Mouse (Mus musculus): ENCODE measurements around the gene Zmym6. TPM values are rescaled to one million over a fixed set of nuclear protein-coding genes. Genes with fewer than 3 reads are reported as not detected.

The Zmym6 gene
- polyA plus RNA-seq, 1 experiment from 2014 or later: 26.8 TPM

DNA sequence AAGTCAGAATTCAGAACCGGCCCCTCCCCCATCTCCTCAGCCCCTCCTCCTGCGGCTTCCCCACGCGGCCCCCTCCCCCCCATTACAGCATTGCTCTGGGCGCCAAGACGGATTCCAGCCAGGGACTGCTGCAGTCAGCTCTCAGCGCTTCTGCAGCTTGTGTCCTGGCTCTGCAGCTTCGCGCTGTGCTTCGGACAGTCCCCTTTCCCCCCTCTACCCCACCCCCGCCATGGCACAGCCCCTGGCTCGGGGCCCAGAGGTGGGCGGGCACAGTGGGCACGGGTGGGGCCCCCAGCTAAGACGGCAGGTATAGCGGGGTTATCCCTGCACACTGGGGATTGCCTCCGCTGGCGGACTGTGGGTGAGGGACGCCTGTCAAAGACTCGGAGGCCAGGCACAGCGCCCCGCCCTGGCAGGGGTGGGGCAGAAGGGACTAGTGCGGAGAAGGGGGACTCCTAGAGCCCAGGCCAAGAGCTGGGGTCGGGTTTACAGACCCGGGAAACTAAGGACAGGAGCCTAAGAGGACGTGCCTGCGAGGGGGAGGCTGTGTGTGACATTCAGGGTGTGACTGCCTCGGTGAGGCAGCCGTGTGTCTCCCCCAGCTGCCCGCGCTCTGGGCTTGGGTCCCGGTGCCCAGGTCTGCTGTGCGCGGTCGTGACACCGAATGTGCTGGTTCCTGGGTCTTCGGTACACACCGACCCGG, 91.2 kb downstream of the Zmym6 start:
- Histone ChIP-seq H3K27me3 (ENCODE audit: control insufficient read depth, insufficient read depth, low read length) (peaks cover 32% of the 10 kb centered on the region), H3K36me3 (ENCODE audit: control insufficient read depth, insufficient read depth, low read length) (no peaks in the 10 kb centered on the region), H3K4me2 (replicated peaks; ENCODE audit: low read depth, low read length) (peak overlapping the region; percentile 100), H3K9me3 (ENCODE audit: control insufficient read depth, low read depth, low read length) (no peaks in the 10 kb centered on the region), H3K27ac (ENCODE audit: low read length) (no peak overlapping the region), H3K9ac (replicated peaks; ENCODE audit: low read depth, low read length) (peak overlapping the region; percentile 33; the same call in 1 of the 2 replicates), H3K4me1 (ENCODE audit: control insufficient read depth, insufficient read depth, low read length) (peaks cover 6% of the 10 kb centered on the region; the same call in 1 of the 2 replicates), H3K4me3 (ENCODE audit: low read depth, low read length) (peak overlapping the region; percentile 63)
- WGBS: under 1% methylated on average over 38 of the region's 39 CpGs
- peak; percentile 53 for ATAC-seq (ENCODE audit: insufficient number of reproducible peaks, insufficient read depth, low FRiP score, low read depth)

DNA sequence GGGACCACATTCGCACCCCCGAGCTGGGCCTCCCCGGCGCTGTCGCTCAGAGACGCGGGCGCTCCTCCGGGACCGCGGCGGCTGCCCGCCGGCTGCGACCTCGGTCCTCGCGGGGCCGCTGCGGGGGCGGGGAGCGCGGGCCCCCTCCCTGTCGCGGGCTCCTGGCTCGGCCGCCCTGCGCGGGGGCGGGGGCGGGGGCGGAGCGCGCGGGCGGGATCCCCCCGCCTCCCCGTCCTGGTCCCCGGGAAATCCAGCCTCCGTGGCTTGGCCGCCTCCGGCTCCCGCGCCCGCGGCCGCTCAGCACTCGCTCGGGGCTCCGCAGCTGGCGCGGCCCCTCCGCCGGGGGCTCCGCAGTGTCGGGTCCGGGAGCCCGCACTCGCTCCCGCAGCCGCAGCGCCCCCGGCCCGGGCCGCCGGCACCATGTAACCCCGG, 91.7 kb downstream of the Zmym6 start, which contains the start of gene Dlgap3:
TSS of gene Dlgap3 (plus strand) at position 291 of the 432 bp plus-strand sequence.
- WGBS: under 1% methylated on average over 51 of the region's 67 CpGs
- peaks cover 6% of the 10 kb centered on the region; the same call in 1 of the 2 replicates for H3K4me1 ChIP-seq (ENCODE audit: control insufficient read depth, insufficient read depth, low read length)
- no peaks in the 10 kb centered on the region for H3K9me3 ChIP-seq (ENCODE audit: control insufficient read depth, low read depth, low read length)
- H3K36me3 ChIP-seq (ENCODE audit: control insufficient read depth, insufficient read depth, low read length): no peaks in the 10 kb centered on the region
- H3K4me2 ChIP-seq (replicated peaks; ENCODE audit: low read depth, low read length): peak within 1 kb of the TSS; percentile 100
- peak within 1 kb of the TSS; percentile 63 for H3K4me3 ChIP-seq (ENCODE audit: low read depth, low read length)
- peak within 1 kb of the TSS; percentile 33 for H3K9ac ChIP-seq (replicated peaks; ENCODE audit: low read depth, low read length)
- H3K27me3 ChIP-seq (ENCODE audit: control insufficient read depth, insufficient read depth, low read length): peaks cover 32% of the 10 kb centered on the region
- H3K27ac ChIP-seq (ENCODE audit: low read length): no peak within 1 kb of the TSS
- peak; percentile 35 for ATAC-seq (ENCODE audit: insufficient number of reproducible peaks, insufficient read depth, low FRiP score, low read depth)

DNA sequence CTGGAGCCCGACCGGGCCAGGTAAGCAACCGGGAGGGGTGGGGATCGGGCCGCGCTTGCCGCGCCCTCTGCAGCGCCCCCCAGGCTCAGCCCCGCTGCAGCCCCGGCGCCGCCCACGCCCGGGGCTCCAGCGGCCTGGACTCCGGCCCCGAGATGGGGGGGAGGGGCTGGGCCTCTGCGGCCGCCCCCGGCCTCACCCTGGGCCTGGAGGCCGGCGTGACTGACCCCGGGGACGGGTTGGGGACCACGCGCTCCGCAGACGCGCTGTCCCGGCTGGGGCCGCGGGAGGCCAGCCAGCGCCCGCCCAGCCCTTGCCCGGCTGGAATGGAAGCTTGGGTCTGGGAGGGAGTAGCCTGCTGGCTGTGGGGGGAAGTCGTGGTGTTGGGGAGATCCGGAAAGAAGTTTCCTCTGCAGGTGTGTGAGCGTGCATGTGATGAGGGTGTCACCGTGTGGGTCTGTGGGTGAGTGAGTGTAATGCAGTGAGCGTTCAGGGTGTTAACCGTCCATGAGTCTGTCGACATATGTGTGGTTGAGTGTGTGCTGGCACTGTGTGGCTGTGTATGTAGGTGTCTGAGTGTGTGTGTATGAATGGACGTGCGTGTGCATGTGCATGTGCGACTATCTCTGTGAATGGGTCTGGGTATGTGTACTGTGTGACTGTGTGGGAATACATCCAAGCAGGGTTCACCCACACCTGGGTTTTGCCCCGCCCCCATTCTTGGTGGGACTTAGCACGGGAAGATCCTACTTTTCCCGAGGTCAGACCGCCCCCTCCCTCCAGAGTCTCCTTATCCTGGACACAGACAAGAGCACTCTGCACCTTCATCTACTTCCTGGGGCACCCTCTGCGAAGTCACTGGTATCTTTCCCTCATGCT, 92.4 kb downstream of the Zmym6 start:
- H3K9me3 ChIP-seq (ENCODE audit: control insufficient read depth, low read depth, low read length): no peaks in the 10 kb centered on the region
- peak overlapping the region; percentile 100 for H3K4me2 ChIP-seq (replicated peaks; ENCODE audit: low read depth, low read length)
- no peak overlapping the region for H3K27ac ChIP-seq (ENCODE audit: low read length)
- ATAC-seq (ENCODE audit: insufficient number of reproducible peaks, insufficient read depth, low FRiP score, low read depth): peak; percentile 46
- H3K4me3 ChIP-seq (ENCODE audit: low read depth, low read length): peak overlapping the region; percentile 63
- H3K4me1 ChIP-seq (ENCODE audit: control insufficient read depth, insufficient read depth, low read length): peaks cover 6% of the 10 kb centered on the region; the same call in 1 of the 2 replicates
- 3% methylated on average over 45 of the region's 51 CpGs for WGBS
- peak overlapping the region; percentile 33 for H3K9ac ChIP-seq (replicated peaks; ENCODE audit: low read depth, low read length)
- no peaks in the 10 kb centered on the region for H3K36me3 ChIP-seq (ENCODE audit: control insufficient read depth, insufficient read depth, low read length)
- peaks cover 32% of the 10 kb centered on the region for H3K27me3 ChIP-seq (ENCODE audit: control insufficient read depth, insufficient read depth, low read length)

DNA sequence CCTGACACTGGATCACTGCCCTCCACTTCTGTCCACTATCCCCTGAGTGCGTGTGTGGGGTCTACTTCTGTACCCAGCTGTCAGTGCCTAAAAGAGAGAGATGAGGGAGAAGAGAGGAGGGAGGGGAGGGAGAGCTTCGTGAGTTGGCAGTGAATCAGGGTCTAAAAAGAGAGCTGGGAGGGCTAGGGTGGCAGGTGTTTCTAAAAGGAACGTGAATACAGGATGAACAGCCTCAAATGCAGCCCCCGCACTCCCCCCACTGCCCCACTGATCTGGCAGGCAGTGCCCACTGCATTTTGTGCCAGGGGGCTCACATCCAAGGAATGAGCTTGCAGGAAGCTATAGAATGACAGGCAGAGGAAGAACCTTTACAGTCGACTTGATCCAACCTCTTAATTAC, 93.7 kb downstream of the Zmym6 start:
- peaks cover 32% of the 10 kb centered on the region for H3K27me3 ChIP-seq (ENCODE audit: control insufficient read depth, insufficient read depth, low read length)

DNA sequence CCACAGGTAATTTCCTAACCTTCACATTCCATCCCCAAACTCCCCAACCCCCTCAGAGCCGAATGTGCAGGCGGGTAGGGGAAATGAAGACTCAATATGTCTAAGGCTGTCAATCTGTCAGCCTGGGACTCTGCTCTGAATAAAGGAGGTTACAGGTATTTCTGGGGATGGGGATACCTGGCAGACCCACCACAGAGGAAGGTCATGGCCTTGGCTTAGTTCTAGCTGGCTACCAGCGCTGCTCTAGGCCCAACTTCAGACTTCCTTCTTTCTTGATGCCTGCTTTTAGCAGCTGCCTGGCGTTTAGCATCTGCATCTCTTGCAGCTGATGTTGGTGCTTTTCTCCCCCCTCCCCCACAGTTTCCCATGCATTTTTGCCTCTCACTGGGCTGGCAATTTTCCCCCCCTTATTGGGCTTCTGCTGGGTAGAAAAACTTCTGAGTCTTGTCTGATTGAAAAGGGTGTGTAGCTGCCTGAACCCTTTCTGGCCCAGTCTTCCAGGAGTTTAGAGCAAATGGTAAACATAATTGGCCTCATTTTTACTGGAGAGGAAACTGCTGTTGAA, 94.2 kb downstream of the Zmym6 start:
- H3K27ac ChIP-seq (ENCODE audit: low read length): no peak overlapping the region
- H3K9ac ChIP-seq (replicated peaks; ENCODE audit: low read depth, low read length): no peak overlapping the region
- H3K36me3 ChIP-seq (ENCODE audit: control insufficient read depth, insufficient read depth, low read length): no peaks in the 10 kb centered on the region
- peaks cover 6% of the 10 kb centered on the region; the same call in 1 of the 2 replicates for H3K4me1 ChIP-seq (ENCODE audit: control insufficient read depth, insufficient read depth, low read length)
- H3K4me3 ChIP-seq (ENCODE audit: low read depth, low read length): no peak overlapping the region
- no peak overlapping the region for H3K4me2 ChIP-seq (replicated peaks; ENCODE audit: low read depth, low read length)
- ATAC-seq (ENCODE audit: insufficient number of reproducible peaks, insufficient read depth, low FRiP score, low read depth): no peak
- peaks cover 32% of the 10 kb centered on the region for H3K27me3 ChIP-seq (ENCODE audit: control insufficient read depth, insufficient read depth, low read length)
- WGBS: 45% methylated on average over 4 of the region's 4 CpGs
- H3K9me3 ChIP-seq (ENCODE audit: control insufficient read depth, low read depth, low read length): no peaks in the 10 kb centered on the region

More for the DNA sequence above, 93.7 kb downstream of the Zmym6 start:
- Histone ChIP-seq H3K36me3 (ENCODE audit: control insufficient read depth, insufficient read depth, low read length) (no peaks in the 10 kb centered on the region), H3K4me2 (replicated peaks; ENCODE audit: low read depth, low read length) (no peak overlapping the region), H3K9me3 (ENCODE audit: control insufficient read depth, low read depth, low read length) (no peaks in the 10 kb centered on the region), H3K4me1 (ENCODE audit: control insufficient read depth, insufficient read depth, low read length) (peaks cover 6% of the 10 kb centered on the region; the same call in 1 of the 2 replicates), H3K9ac (replicated peaks; ENCODE audit: low read depth, low read length) (no peak overlapping the region), H3K4me3 (ENCODE audit: low read depth, low read length) (no peak overlapping the region), H3K27ac (ENCODE audit: low read length) (no peak overlapping the region)
- WGBS: 38% methylated on average over 5 of the region's 5 CpGs
- ATAC-seq (ENCODE audit: insufficient number of reproducible peaks, insufficient read depth, low FRiP score, low read depth): no peak

DNA sequence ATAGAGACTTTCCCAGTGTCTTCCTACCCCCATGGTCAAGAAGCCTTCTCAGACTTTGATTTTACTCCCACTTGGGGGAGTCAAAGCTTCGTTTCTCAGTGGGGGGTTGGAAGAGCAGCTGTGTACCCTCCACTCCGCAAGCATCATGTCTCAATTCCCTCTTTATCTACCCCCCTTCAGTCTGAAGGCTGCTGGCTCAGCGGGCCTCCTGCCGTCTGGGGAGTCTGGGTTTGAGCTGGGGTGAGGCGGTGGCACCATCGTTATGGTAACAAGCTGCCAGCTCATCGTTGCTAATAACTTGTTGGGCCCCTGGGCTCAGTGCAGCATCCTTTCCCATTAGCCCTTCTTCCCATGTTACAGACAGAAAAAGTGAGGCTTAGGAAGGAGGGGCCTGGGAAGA, 94.9 kb downstream of the Zmym6 start:
- Histone ChIP-seq H3K9ac (replicated peaks; ENCODE audit: low read depth, low read length) (no peak overlapping the region), H3K36me3 (ENCODE audit: control insufficient read depth, insufficient read depth, low read length) (no peaks in the 10 kb centered on the region), H3K9me3 (ENCODE audit: control insufficient read depth, low read depth, low read length) (no peaks in the 10 kb centered on the region), H3K27me3 (ENCODE audit: control insufficient read depth, insufficient read depth, low read length) (peaks cover 32% of the 10 kb centered on the region), H3K27ac (ENCODE audit: low read length) (no peak overlapping the region), H3K4me2 (replicated peaks; ENCODE audit: low read depth, low read length) (no peak overlapping the region), H3K4me3 (ENCODE audit: low read depth, low read length) (no peak overlapping the region), H3K4me1 (ENCODE audit: control insufficient read depth, insufficient read depth, low read length) (peaks cover 6% of the 10 kb centered on the region; the same call in 1 of the 2 replicates)
- ATAC-seq (ENCODE audit: insufficient number of reproducible peaks, insufficient read depth, low FRiP score, low read depth): no peak
- 29% methylated on average over 7 of the region's 7 CpGs for WGBS

DNA sequence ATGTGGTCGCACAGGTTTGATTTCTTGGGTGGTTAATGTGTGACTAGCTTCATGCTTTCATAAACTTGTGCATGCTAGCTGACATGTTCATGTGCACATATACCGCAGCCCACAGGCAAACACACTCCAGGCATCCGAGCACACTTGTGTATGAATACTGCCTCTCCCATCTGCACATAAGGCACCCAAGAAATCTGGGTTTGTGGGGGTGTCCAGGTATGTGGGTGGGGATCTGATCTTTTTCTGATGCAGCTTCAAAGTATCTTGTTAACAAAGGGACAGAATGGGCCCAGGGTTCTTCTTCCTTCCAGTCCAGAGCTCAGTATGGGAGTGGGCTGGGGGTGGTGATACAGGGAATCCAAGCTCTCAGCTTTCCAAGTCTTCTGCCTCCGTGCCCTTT, 95.4 kb downstream of the Zmym6 start:
- no peak for ATAC-seq (ENCODE audit: insufficient number of reproducible peaks, insufficient read depth, low FRiP score, low read depth)
- H3K4me3 ChIP-seq (ENCODE audit: low read depth, low read length): no peak overlapping the region

DNA sequence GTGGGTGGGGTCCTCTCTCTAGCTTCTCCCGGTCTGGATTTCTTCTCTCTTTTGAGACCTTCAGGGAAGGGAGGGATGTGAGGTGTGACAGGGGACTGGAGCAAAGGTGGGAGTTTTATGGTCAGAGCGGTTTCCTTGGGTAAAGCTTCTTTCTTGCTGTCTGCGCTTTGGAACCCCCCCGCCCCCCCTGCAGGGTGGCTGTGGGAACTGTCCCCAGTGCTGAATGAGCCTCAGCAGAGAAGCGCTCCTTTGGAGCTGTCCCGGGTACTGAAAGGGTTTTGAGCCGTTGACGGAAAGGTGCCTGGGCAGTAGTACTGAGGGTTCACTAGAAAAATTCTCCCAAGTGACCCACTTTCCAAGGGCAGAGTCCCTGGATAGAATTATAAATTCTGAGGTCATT, 96.3 kb downstream of the Zmym6 start:
- no peak overlapping the region for H3K9ac ChIP-seq (replicated peaks; ENCODE audit: low read depth, low read length)
- H3K27me3 ChIP-seq (ENCODE audit: control insufficient read depth, insufficient read depth, low read length): peaks cover 18% of the 10 kb centered on the region
- no peak overlapping the region for H3K27ac ChIP-seq (ENCODE audit: low read length)
- H3K9me3 ChIP-seq (ENCODE audit: control insufficient read depth, low read depth, low read length): no peaks in the 10 kb centered on the region
- under 1% methylated on average over 8 of the region's 8 CpGs for WGBS
- no peaks in the 10 kb centered on the region for H3K36me3 ChIP-seq (ENCODE audit: control insufficient read depth, insufficient read depth, low read length)
- H3K4me2 ChIP-seq (replicated peaks; ENCODE audit: low read depth, low read length): no peak overlapping the region
- H3K4me1 ChIP-seq (ENCODE audit: control insufficient read depth, insufficient read depth, low read length): peaks cover 6% of the 10 kb centered on the region; the same call in 1 of the 2 replicates
- no peak overlapping the region for H3K4me3 ChIP-seq (ENCODE audit: low read depth, low read length)
- ATAC-seq (ENCODE audit: insufficient number of reproducible peaks, insufficient read depth, low FRiP score, low read depth): no peak

More for the DNA sequence above, 95.4 kb downstream of the Zmym6 start:
- Histone ChIP-seq H3K4me2 (replicated peaks; ENCODE audit: low read depth, low read length) (no peak overlapping the region), H3K9me3 (ENCODE audit: control insufficient read depth, low read depth, low read length) (no peaks in the 10 kb centered on the region), H3K27me3 (ENCODE audit: control insufficient read depth, insufficient read depth, low read length) (peaks cover 27% of the 10 kb centered on the region), H3K4me1 (ENCODE audit: control insufficient read depth, insufficient read depth, low read length) (peaks cover 6% of the 10 kb centered on the region; the same call in 1 of the 2 replicates), H3K36me3 (ENCODE audit: control insufficient read depth, insufficient read depth, low read length) (no peaks in the 10 kb centered on the region), H3K9ac (replicated peaks; ENCODE audit: low read depth, low read length) (no peak overlapping the region), H3K27ac (ENCODE audit: low read length) (no peak overlapping the region)
- 52% methylated on average over 4 of the region's 4 CpGs for WGBS
